Mouse (Mus musculus) brain, embryonic 14.5 days (tissue): ENCODE measurements at regions not wholly inside any gene's neighbourhood (a gene's known extent, or its start where the extent isn't known, plus 50 kb on each side); places are given as distances from the start of the nearest gene placed in this dataset.

ENCODE experiments used
- CTCF ChIP-seq: fragments of 200-500 bp; IDR thresholded peaks from 2 replicates; pipeline ENCODE4 v1.5.1; 2012; ENCODE audit warnings: inconsistent platforms, mild to moderate bottlenecking, moderate library complexity, borderline replicate concordance; ENCODE audit not compliant: insufficient read depth, insufficient read length; ENCODE audit errors: extremely low read depth
- POLR2A ChIP-seq: fragments of 200-500 bp; IDR thresholded peaks from 2 replicates; pipeline ENCODE4 v1.6.1; 2012; ENCODE audit warnings: mild to moderate bottlenecking, inconsistent platforms, borderline replicate concordance; ENCODE audit not compliant: poor library complexity, insufficient read depth, insufficient read length, severe bottlenecking; ENCODE audit errors: extremely low read depth

DNA sequence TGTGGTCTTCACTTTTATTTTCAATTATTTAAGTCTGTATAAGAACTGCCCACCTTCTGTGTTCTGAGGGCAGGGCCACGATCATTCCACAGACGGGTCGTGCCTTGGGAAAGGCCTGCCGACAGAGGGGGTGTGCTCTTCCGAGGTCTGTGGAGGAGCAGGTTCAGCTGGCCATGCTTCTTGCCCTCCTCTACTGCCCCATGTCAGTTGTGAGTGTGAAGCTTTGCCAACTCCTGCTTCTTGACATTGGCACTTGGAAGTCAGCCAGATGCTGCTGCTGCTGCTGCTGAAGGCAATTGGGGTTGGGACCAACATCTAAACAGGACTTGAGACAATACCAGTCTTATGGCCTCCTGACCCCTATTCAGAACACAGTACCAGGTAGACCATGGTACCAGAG is 68.6 kb upstream of the Vstm2b start:
- TF ChIP-seq POLR2A (no peak), CTCF (no peak)
